Mouse (Mus musculus): ENCODE measurements around the gene Fbxw8. TPM values are rescaled to one million over a fixed set of nuclear protein-coding genes. Genes with fewer than 3 reads are reported as not detected.

The Fbxw8 gene
- total and polyA plus RNA-seq, 3 experiments = 36.0 to 54.6 (median 50.1) TPM

DNA sequence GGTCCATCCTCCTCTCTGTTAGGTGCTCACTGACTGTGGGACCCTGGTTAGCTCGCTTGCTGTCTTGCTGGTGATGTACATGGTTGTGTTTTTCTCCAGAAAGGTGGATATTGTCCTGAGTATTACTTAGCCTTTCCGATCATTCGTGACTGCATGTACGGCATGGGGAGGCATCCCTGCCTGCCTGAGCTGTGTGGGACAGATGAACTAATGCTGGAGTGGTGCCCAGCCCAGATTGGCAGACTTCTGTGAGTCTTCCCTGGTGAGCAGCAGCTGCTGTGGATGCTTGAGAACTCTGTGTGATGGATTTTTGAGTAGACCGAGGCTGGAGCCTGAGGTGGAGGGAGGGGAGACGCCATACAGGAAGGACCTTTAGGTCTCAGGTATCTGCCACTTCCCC, 110.4 kb downstream of the Fbxw8 start:
- DNase-seq = no peak

DNA sequence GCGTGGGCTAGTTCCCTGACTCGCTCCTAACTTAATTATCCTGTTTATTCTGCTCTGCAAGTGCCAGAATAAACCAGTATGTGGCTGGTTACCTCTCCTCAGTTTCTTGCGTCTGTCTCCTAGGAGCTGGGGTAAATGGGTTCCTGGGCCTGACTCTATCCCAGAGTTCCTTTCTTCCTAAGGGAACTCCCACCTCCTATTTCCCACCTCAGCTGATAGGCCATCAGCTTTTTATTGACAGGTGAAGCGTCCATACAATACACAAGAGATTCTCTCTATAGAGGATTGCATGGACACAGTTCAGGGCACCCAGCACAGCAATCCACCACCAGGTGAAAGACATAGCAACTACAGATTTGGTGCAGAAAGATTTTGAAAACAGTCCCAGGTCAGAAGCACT, 111.5 kb downstream of the Fbxw8 start:
- no peak for DNase-seq

DNA sequence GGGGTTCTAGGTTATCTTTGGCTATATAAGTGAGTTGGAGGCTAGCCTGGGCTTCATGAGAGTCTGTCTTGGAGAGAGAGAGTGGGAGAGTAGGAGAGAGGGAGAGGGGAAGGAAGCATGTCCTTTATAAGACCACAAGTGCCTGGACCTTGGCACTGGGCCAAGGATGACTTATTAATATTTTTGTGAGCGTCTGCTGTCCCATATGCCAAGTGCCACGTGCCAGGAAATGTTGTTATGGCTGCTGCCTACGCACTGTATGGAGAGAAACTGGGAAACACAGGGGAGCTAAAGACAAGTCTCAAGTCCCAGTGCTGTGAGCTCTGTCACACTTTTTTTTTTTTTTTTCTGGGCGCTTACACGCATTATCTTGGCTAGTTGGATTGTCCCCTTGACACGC, 112.7 kb downstream of the Fbxw8 start:
- no peak for DNase-seq

DNA sequence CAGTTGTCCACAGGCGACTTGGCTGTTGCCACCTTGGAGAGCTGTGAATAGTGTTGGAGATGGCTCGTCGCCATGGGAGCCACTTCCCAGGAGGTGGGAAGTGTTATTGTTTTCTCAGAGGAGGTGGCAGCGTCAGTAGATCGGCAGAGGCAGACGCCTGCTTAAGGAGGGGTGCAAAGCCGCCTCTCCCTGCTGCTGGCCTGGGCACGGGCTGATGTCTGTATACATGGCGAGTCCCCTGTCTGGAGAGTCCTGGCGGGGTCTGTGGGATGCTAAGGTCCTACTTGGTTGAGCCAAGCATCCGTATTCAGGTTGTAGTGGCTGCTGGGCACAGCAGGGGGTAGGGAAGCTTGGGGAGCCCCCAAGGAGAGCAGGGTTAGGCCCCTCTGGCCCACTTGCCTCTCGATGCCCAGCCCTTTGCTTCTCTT, 116.0 kb downstream of the Fbxw8 start:
- no peak for DNase-seq

DNA sequence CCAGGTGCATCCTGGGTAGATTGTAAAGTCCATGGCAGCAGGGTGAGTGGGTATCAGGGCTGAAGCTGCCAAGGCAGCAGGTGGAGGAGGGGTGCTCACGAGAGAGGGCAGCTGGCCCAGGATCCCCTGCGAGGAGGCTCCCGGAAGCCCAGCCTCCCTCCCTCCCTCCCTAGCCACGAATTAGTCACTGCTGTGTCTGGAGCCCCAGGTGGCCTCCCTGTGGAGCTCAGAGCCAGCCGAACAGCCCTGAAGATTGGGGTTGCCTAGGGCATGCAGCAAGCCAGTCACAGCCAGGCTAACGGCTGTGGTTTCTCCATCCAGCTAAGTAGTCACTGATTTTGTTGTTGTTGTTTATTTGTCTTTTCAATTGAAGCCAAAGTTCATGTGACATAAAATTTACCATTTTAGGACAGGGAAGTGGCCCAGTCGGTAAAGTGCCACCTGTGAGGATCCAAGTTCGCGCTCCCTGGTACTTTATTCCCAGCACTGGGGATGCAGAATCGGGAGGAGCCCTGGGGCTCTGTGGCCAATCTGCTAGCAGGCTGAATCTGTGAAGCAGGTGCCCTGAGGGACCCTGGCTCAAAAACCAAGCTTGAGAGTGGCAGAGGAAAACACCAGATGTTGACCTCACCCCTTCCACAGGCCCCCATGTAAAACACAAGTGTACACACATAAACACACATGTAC, 117.3 kb downstream of the Fbxw8 start:
- DNase-seq = peak; percentile 73

DNA sequence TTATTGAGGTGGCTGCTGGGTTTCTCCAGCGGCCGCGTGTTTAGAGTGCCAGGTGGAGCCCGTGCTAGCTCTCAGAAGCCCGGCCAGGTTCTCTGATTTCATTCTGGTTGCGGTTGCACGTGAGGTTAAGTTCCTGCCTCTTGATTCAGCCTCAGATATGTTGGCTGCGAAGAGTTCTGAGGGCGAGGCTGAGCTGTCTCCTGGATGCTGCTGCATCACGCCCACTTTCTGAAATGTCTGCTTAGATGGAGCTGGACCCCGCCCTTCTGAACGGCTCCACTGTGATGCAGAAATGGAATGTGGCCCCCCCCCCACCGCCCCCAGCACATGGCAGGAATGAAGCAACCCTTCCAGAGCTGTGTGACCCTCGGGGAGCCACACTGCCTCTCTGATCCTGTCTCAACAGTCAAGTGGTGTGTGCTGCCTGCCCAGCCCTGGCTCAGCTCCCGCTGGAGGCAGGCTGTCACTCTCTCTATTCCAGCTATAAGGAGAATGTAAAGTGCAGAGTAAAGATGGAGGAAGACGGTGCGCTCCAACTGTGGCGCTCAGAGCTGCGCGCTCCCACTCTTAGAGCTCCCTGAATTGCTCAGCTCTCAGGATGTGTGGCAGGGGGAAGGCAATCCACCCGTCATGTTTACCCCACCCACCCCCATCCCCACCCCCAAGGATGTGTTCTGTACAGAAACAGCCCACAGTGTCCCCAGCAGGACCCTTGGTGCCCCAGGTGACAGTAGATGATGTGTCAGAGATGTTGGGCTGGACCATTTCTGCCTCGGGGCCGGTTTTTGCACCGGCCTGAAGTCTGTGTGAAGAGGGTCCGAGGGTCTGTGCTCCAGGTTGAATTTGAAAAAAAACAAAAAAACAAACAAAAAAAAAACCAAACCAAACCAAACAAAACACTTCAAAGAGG, 118.1 kb downstream of the Fbxw8 start:
- no peak for DNase-seq

DNA sequence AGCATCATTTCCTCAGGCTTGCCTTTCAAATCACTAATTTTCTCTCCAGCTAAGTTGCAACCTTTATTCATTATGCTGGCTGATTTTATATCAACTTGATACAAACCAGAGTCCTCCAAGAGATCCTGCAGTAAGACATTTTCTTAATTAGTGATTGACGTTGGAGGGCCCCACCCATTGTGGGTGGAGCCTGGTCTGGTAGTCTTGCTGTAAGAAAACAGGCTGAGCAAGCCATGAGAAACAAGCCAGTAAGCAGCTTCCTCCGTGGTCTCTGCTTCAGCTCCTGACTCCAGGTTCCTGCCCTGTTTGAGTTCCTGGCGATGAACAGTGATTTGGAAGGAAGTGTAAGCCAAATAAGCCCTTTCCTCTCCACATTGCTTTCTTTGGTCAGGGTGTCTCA, 119.5 kb downstream of the Fbxw8 start:
- DNase-seq = no peak

DNA sequence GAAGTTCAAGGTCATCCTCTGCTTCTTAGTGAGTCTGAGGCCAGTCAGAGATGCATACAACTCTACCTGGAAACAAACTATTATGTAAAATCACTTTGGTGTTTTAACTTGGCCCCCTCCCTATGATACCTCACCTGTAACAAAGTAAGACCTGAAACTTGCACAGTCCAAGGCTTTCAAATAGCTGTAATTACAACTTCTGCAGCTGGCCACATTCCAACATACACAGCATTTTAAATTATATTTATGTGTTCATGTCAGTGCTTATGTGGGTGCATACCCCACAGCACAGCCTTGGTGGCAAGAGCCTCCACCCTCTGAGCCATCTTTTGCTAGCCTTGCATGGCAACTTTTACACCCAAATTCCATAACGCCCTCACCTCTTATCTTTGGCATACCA, 120.6 kb downstream of the Fbxw8 start:
- no peak for DNase-seq

DNA sequence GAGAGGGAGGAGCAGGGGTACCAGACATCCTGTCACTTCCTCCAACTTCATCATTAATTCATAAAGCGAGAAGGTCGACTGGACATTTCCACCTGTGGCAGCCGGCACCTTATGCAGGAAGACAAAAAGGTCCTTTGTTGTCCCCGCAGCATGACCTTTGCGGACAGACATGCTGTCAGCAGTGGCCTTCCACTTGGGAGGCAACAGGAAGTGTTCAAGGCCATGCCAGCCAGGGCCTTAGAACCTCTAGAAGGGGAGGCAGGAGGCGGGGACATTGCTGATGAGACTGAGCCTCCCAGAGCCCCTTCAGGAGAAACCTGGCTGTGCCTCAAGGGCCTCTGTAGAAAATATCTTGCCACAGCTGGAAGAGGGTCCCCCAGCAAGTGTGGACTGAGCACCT, 121.5 kb downstream of the Fbxw8 start:
- DNase-seq = peak; percentile 83

DNA sequence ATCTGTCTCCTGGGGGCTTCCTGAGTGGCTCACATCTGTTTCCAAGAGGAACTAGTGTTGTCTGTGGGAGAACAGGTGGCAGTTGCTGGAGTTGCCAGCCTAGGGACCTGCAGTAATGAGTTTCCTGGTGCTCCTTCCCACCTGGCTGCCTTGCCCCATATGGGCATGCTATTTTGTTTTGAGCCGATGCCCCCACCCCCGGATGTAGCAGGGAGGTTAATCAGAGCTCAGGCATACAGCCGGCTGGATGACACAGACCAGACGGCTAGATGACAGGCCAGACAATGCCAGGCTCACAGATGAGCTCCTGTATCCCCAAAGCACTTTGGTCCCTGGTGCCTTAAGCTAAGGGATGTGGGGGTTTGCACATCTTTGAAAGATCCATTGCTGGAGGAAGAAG, 121.9 kb downstream of the Fbxw8 start:
- DNase-seq = peak; percentile 54

DNA sequence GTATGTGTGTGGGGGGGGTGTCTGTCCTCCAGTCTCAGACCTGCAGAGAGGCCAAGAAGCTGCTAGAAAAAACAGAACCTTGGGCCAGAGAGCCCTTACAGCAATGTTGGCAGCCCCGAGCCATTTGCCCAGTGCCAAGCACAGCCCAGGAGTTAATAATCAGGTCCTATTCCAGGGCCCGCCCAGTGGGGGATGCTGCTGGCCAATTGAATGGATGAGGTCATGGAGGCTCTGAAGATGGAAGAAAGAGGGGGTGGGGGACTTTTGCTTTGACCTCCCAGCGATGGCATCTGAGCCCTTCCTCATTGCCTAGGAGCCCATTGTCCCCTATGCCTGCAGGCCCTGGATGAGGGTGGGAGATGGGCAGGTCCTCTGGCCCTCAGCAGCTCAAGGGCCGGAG, 123.8 kb downstream of the Fbxw8 start:
- peak; percentile 30 for DNase-seq

DNA sequence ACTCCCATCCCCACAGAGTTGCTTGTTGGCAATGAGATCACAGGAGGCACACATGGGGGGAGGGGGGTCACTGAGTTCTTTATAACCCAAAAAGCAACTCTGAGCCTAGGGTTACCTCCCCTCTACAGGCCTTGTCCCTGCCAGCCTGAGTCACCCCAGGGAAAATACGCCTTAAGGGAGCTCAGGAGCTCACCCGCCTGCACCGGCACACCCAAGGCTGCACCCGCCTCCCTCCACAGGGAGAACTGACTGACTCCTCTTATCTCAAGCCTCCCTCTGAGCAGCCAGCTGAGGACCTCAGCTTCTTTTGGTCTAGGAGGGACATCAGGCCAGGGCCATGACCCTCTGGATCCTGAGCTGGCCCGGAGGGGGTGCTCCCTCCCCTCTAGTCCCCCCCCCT, 124.2 kb downstream of the Fbxw8 start:
- peak; percentile 83 for DNase-seq

DNA sequence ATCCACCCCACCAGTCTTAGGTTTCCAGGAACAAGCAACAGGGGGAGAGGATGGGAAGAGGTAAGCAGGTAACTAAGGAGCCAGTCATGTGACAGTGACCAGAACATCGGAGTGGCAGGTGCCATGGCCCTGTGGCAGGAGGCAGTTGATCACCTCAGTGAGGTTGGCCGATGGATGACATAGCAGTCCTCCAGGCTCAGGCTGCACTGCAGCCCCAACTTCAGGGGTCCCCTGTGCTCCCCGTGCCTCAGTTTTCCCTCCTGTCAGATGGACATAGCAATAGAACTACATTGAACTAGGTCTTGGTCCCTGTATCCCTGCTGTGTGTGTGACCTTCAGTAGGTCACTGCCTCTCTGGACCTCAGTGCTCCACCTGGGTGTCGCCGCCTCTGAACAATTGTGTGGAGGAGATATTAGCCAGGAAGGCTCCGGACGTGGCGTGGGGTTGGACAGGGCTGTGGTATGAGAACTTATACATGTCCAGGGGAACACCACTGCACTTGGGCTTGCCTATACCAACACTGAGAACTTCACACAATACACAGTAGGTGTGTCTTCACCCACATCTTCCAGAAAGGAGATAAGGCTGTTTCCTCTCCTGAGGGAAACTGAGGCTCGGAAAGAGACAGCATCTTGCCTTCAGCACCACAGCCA, 125.1 kb downstream of the Fbxw8 start:
- DNase-seq = no peak

DNA sequence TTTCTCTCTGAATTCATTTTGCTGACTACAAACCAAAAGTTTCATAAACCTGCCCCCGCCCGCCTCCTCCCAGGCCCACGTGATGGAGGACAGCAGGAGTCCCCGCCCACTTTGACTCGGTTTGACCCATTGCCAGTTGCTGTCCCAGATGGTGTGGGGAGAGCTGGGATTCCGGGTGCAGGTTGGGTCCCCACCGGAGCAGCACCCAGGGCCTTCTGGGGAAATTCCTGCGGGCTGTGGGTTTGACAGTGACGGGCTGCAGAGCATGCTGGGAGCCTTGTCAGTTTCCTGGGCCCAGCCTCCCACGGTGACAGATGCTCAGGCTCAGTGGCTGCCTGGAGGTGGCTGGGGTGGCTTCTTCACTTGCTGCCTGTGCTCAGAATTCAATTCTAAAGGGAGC, 125.8 kb downstream of the Fbxw8 start:
- peak; percentile 72 for DNase-seq

DNA sequence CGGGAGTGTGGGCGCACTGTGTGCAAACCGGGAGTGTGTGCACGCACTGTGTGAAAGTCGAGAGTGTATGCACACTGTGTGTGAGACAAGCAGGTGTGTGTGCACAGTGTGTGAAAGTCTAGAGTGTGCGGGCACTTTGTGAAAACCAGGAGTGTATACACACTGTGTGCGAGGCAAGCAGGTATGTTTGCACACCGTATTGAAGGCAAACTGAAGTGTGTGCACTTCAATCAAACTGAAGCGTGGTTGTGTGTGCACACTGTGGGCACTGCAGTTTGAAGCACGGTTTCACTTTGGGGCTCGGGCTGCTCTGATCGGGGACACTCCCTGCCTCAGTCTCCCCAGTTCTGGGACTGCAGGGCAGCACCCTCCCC, 126.2 kb downstream of the Fbxw8 start:
- no peak for DNase-seq

DNA sequence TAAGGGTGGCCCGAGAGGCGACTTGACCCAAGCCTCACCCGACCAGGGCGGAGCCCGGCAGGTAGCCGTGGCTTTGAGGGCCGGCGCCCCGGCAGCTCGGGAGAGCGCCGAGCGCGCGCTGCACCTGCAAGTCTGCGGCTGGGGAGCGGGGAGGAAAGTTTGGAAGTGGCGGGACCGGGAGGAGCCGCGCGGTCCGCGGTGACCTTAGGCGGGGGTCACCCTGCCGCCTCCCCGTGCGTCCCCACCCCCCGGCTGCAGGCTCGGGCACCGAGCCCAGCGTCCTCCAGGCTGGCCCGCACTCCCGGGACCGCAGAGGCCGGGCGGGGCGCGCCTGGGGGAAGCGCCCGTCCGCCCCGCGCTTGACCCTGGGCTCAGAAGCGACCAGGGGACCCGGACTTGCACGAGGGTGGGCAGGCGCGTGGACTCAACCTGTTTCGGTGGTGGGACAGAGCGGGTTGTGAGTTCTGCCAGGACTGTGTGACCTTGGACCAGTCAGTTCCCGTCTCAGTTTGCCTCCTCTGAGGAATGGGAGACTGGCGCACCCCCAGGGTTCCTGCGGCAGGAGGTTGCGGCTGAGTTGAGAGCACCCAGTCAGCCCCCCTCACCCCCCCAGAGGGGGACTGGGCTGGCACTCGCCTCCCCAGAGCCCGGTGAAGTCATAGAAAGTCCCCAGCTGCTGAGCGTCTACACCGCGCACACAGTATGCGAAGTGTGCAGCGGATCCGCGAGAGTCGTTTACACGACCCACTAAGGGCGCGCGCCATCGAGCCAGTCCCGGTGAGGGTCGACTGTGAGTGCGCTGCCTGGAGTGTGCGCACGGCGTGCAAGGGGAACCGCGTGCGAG, 126.9 kb downstream of the Fbxw8 start:
- DNase-seq = peak; percentile 80

DNA sequence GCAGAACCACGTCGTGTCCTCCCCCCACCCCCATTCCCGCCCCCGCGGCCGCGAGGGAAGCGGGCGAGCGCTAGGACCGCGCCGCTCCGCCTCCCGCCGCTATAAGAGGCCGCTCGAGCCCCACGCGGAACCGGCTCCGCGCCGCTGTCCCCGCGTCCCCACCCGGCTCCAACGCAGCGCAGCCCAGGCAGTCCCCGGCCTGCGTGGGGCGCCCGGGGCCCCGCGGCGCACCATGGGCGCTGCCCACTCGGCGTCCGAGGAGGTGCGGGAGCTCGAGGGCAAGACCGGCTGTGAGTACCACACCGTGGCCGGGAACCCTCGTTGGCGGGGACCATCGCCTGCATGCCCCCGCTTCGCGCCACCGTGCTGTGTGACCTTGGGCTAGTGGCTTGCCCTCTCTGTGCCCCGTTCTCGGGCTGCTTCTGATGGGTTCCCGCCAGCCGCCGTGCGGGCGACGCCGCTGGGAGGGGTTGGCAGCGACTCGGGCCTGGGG, 127.5 kb downstream of the Fbxw8 start, which contains the start of gene Tesc:
Gene Tesc, plus strand, starts transcription at position 46 of the 493 bp plus-strand sequence.
- DNase-seq = peak; percentile 68

DNA sequence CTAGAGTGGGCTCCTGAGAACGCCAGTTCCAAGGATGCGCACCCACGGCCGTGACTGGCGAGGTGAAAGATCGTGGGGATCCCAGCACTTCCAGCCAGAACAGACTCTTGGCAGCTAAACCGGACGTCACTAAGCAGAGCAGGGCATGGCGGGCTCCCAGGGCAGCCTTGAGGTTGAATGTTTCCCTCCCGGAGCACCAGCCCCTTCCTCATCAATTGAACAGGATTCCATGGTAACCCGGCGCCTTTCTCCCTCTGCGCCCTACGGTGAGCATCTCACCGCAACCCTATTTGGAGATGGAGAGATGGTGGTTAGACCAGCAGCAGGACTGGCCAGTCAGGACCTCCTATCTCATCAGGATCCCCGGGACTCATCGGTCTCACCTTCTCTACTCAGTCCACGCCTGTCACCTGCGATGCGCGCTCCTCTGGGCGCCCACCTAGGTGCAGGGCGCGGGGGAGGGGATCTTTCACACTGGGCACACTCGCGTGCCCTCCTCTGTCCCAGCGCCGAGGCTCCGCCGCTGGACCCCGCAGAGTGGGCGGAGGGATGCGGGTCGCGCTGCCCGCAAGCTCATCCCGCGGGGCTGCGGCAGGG, 128.1 kb downstream of the Fbxw8 start:
- no peak for DNase-seq

DNA sequence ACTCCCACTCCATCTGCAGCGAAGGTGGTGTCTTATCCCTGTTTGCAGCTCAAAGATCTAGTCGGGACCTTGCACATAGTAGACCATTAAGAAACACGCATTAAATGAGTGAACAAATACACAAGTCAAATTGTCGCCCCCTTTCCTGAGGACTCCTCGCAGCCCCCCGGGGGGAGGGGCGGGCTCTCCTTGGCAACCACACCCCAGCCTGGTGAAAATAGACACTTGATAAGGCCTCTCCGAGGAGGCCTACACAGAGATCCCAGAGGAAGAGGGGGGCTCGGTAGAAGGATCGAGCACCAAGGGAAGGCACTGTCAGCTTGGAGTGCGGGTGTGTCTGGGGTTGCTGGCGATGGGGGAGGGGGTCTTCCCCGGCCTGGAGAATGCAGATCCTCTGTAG, 128.9 kb downstream of the Fbxw8 start:
- DNase-seq = no peak

DNA sequence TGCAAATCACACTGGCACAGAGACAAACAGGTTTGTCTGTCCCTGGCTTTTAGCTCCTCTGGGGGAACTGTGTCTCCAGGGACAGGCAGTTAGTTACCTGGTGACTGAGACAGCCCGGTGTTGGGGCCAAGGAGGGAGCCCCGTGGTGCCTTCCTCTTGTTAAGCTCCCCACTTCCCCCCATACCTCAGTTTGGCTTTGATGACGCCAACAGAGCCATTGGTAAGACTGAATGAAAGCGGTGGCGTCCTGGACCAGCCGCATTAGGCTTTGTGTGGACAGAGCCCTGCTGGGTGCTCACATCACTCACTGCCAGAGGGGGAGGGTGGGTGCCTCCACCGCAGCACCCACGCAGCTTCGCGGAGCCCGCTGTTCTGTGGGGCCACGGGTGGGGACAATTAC, 129.4 kb downstream of the Fbxw8 start:
- DNase-seq = no peak

DNA sequence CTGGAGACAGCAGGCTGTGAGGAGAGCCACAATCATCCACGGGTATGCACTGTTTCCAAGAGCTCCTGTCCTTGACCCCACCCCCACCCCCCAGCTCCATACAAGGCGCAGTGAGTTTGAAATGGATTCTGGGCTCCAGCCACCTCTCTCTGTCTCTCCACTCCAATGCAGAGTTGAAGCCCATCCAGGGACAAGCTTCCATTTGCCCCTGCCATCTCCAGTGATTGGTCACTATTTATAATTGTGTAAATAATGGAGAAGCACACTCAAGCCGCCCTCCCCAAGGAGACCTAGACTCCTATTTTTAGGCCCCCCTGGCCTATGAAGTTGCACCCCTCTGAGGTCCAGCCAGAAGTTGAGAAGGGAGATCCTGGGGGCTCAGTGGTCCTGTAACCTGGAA, 132.2 kb downstream of the Fbxw8 start:
- no peak for DNase-seq
